Mouse (Mus musculus) liver, postnatal 0 days (tissue): ENCODE measurements around the gene Cdc42ep5.

Experiments used
- CTCF ChIP-seq: sonication (generic); IDR thresholded peaks from 2 replicates; pipeline ENCODE4 v1.5.1; 2016; ENCODE audit warnings: antibody characterized with exemption, low read depth
- EP300 ChIP-seq: IDR thresholded peaks from 2 replicates; pipeline ENCODE4 v1.6.1; 2016; ENCODE audit warnings: antibody characterized with exemption, low read depth, mild to moderate bottlenecking

DNA sequence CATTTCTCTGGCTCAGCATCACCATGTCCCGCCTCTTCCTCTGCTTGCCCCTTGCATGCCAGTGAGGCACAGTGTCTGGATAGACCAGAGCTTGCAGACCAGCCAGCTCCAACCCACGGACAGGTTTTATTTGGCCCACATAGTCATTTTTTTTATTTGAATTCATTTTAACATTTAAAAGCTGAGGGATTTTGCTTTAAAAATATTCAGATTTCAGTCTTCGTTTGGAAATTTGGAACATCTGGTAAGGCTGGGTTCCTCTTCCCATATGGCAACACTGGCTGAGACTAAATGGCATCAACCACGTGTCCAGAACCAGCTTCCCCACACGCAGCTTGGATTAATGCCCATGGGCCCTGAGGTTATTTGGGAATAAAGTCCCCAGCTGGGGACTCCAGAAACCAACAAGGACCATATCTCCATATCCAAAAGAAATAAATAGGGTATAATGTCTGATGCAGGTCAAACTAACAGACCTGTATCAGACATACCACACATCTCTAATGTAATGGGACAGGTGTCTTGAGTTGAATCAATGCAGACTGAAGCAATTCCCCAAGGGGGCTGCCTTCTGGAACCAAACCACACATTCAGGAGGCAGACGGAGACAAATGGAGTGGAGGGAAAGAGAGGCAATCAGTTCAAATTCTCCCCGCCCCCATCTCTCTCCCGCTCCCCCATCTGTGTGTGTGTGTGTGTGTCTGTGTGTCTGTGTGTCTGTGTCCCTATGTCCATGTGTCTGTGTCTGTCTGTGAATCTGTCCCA lies 47.4 kb downstream of the Cdc42ep5 start:
- no peak for TF ChIP-seq CTCF
- no peak for TF ChIP-seq EP300
